In genomic region chr6:98995681-98996080, GRCm38 (mm10) we compare ENCODE assay signal across 24 mouse cellular contexts.
"Had no signal": no experiment of that assay in that cellular context is flagged by ENCODE, and none has a peak within 500 bp of the region (broad histone marks: within the 10 kb centered on the region; RNA-seq: fewer than 3 reads in every experiment).

No protein-coding gene starts in this region.

- H3K4me2 ChIP-seq: hindbrain, embryonic 13.5 days; hindbrain, embryonic 15.5 days; kidney, embryonic 15.5 days; limb, embryonic 13.5 days; limb, embryonic 15.5 days; liver, embryonic 12.5 days had no signal

- ATAC-seq: forebrain, postnatal 0 days; hindbrain, postnatal 0 days; intestine, embryonic 16.5 days; liver, embryonic 12.5 days had no signal

- H3K9ac ChIP-seq: forebrain, postnatal 0 days; hindbrain, embryonic 13.5 days; hindbrain, embryonic 15.5 days; kidney, embryonic 15.5 days; limb, embryonic 13.5 days; limb, embryonic 15.5 days; liver, embryonic 12.5 days; liver, embryonic 14.5 days had no signal

- DNase-seq: forebrain, postnatal 0 days; gastrocnemius, postnatal 14 days; gastrocnemius, postnatal 36 days; heart, adult 2 months; heart, postnatal 36 days; kidney, adult 11 months; kidney, adult 2 months; kidney, adult 9 months; kidney, postnatal 14 days; kidney, postnatal 36 days; layer of hippocampus, adult 9-11 months; layer of hippocampus, postnatal 36 days; left cerebral cortex, postnatal 4 days had no signal

- H3K36me3 ChIP-seq: hindbrain, embryonic 13.5 days; hindbrain, embryonic 15.5 days; kidney, embryonic 15.5 days; limb, embryonic 13.5 days; limb, embryonic 15.5 days had no signal

- H3K27me3 ChIP-seq: hindbrain, embryonic 15.5 days; kidney, embryonic 15.5 days; limb, embryonic 13.5 days; limb, embryonic 15.5 days; liver, embryonic 12.5 days had no signal

- H3K9me3 ChIP-seq: heart, embryonic 10.5 days; hindbrain, embryonic 13.5 days; hindbrain, embryonic 15.5 days; kidney, embryonic 15.5 days; limb, embryonic 13.5 days; limb, embryonic 15.5 days; liver, embryonic 12.5 days had no signal

- H3K27ac ChIP-seq: heart, adult 2 months; heart, embryonic 10.5 days; hindbrain, embryonic 15.5 days; hindbrain, postnatal 0 days; kidney, embryonic 15.5 days; kidney, postnatal 0 days; limb, embryonic 13.5 days; limb, embryonic 15.5 days; liver, embryonic 12.5 days; liver, embryonic 14.5 days had no signal

- H3K4me3 ChIP-seq: heart, adult 2 months; heart, embryonic 10.5 days; hindbrain, embryonic 13.5 days; hindbrain, embryonic 15.5 days; kidney, embryonic 15.5 days; limb, embryonic 13.5 days; limb, embryonic 15.5 days; liver, embryonic 12.5 days had no signal
